Mouse (Mus musculus) ES-E14 (cell line): Measurements from ENCODE around the gene Bsn. TPM values are rescaled to one million over a fixed set of nuclear protein-coding genes. Genes with fewer than 3 reads are reported as not detected.
A peak's percentile ranks its signal among the peaks of the same experiment; 100 is the strongest.

Source experiments
- DNase-seq: peaks from one replicate; pipeline ENCODE4 v3.0.0-alpha.2; 2013; ENCODE audit warnings: low read depth, low spot score
- H3K27ac ChIP-seq: 2 replicates; pipeline ENCODE4 v1.5.1; 2012; ENCODE audit warnings: low read depth, mild to moderate bottlenecking, low read length, moderate library complexity, mixed read lengths; ENCODE audit not compliant: poor library complexity, insufficient read depth, severe bottlenecking
- H3K36me3 ChIP-seq: 2 replicates; pipeline ENCODE4 v1.6.1; 2012; ENCODE audit warnings: mild to moderate bottlenecking, low read length, moderate library complexity, mixed read lengths; ENCODE audit not compliant: control insufficient read depth, poor library complexity, insufficient read depth, severe bottlenecking
- H3K4me1 ChIP-seq, 2 experiments: fragments of 150-350 bp in 1 of 2; sonication (generic) in 1 of 2; 2 replicates each; pipeline ENCODE4 v1.6.1; 2012; ENCODE audit warnings: low read length in 2 of 2, mild to moderate bottlenecking in 1 of 2, mixed read lengths in 1 of 2; ENCODE audit not compliant: control insufficient read depth in 2 of 2, insufficient read depth in 2 of 2, poor library complexity in 1 of 2
- H3K4me3 ChIP-seq, 2 experiments: fragments of 150-350 bp in 1 of 2; sonication (generic) in 1 of 2; 2 replicates each; pipeline ENCODE4 v1.5.1; 2012; ENCODE audit warnings: low read length in 2 of 2, low read depth in 1 of 2, mild to moderate bottlenecking in 1 of 2, mixed read lengths in 1 of 2; ENCODE audit not compliant: insufficient read depth in 1 of 2, poor library complexity in 1 of 2, severe bottlenecking in 1 of 2
- H3K9ac ChIP-seq: 2 replicates; pipeline ENCODE4 v1.6.1; 2012; ENCODE audit warnings: low read depth, mild to moderate bottlenecking, low read length, mixed read lengths; ENCODE audit not compliant: poor library complexity, insufficient read depth, severe bottlenecking
- H3K9me3 ChIP-seq: fragments of 150-350 bp; sonication (generic); 2 replicates; pipeline ENCODE4 v1.6.1; 2012; ENCODE audit warnings: low read depth, mild to moderate bottlenecking, low read length; ENCODE audit not compliant: control insufficient read depth, insufficient read depth
- CHD2 ChIP-seq: IDR thresholded peaks from 2 replicates; pipeline ENCODE4 v1.6.1; 2014; ENCODE audit warnings: mild to moderate bottlenecking, low read depth, low read length, inconsistent platforms
- HCFC1 ChIP-seq: IDR thresholded peaks from 2 replicates; pipeline ENCODE4 v1.6.1; 2012; ENCODE audit warnings: low read length, inconsistent platforms, borderline replicate concordance; ENCODE audit not compliant: insufficient read depth
- MAFK ChIP-seq: IDR thresholded peaks from 2 replicates; pipeline ENCODE4 v1.6.1; 2014; ENCODE audit warnings: mild to moderate bottlenecking, low read depth, low read length, inconsistent platforms; ENCODE audit not compliant: insufficient read depth
- ZC3H11A ChIP-seq: IDR thresholded peaks from 2 replicates; pipeline ENCODE4 v1.6.1; 2012; ENCODE audit warnings: low read depth, mild to moderate bottlenecking, inconsistent platforms, low read length, borderline replicate concordance
- ZNF384 ChIP-seq: IDR thresholded peaks from 2 replicates; pipeline ENCODE4 v1.6.1; 2012; ENCODE audit warnings: low read depth, low read length, inconsistent platforms
- in situ Hi-C, 2 experiments: fragments of 600-800 bp; cut with MboI; formaldehyde crosslinking; loops; one replicate each; pipeline ENCODE4 v1.15.1; 2025; ENCODE audit warnings: low sequenced_read_pairs in 2 of 2, inconsistent platforms in 1 of 2; ENCODE audit not compliant: unreplicated experiment in 2 of 2
- total RNA-seq: library from RNA; depleted of rRNA; stranded (reverse); fragments of 300-350 nt; gene quantifications from 2 replicates; pipeline ENCODE4 v1.2.3, GENCODE M21; 2012

Bsn gene
- total RNA-seq, 1 experiment: 0.45 TPM

- no peaks in the 10 kb centered on the region for H3K36me3 ChIP-seq
- no peak overlapping the region for H3K27ac ChIP-seq
- TF ChIP-seq ZC3H11A (no peak), ZNF384 (no peak), MAFK (no peak), CHD2 (no peak), HCFC1 (no peak)
- H3K9ac ChIP-seq: no peak overlapping the region
- H3K4me3 ChIP-seq: no peak overlapping the region
- H3K9me3 ChIP-seq: no peaks in the 10 kb centered on the region
- in situ Hi-C loops: no loop called here
- peaks cover 0 to under 1% of the 10 kb centered on the region in 2 experiments; a peak in 1 of 4 replicates for H3K4me1 ChIP-seq
- DNase-seq: no peak
These were observed 61.9 kb downstream of the Bsn start for GRCm38 (mm10) chr9:108128248-108128647.

- Histone ChIP-seq H3K9me3 (no peaks in the 10 kb centered on the region), H3K4me3 (no peak overlapping the region), H3K9ac (no peak overlapping the region), H3K4me1 (no peaks in the 10 kb centered on the region), H3K36me3 (no peaks in the 10 kb centered on the region), H3K27ac (no peak overlapping the region)
- in situ Hi-C loops: no loop called here
- no peak for TF ChIP-seq HCFC1
- TF ChIP-seq MAFK: no peak
- no peak for TF ChIP-seq ZNF384
- TF ChIP-seq CHD2: no peak
- TF ChIP-seq ZC3H11A: no peak
- no peak for DNase-seq
These were observed 63.6 kb downstream of the Bsn start for GRCm38 (mm10) chr9:108126436-108127180.

GRCm38 (mm10) chr9:108125731-108126130 lies 64.5 kb downstream of the Bsn start:
- in situ Hi-C loops: no loop called here
- no peaks in the 10 kb centered on the region for H3K9me3 ChIP-seq
- TF ChIP-seq MAFK: no peak
- no peak for TF ChIP-seq ZNF384
- no peak for TF ChIP-seq ZC3H11A
- no peak for TF ChIP-seq HCFC1
- no peak for TF ChIP-seq CHD2
- H3K4me1 ChIP-seq: no peaks in the 10 kb centered on the region
- no peaks in the 10 kb centered on the region for H3K36me3 ChIP-seq
- H3K9ac ChIP-seq: no peak overlapping the region
- peak overlapping the region in 1 of 2 experiments; percentile 50; a peak in 2 of 4 replicates for H3K4me3 ChIP-seq
- no peak overlapping the region for H3K27ac ChIP-seq
- DNase-seq: no peak

GRCm38 (mm10) chr9:108123916-108124315 lies 66.3 kb downstream of the Bsn start:
- in situ Hi-C loops: no loop called here
- Histone ChIP-seq H3K4me1 (0 out of 4 replicates have a peak, but pooled peaks cover 0 to 1% of the 10 kb centered on the region in 2 experiments), H3K27ac (no peak overlapping the region), H3K4me3 (no peak overlapping the region), H3K9ac (no peak overlapping the region), H3K9me3 (no peaks in the 10 kb centered on the region), H3K36me3 (no peaks in the 10 kb centered on the region)
- no peak for DNase-seq
- TF ChIP-seq MAFK: no peak
- TF ChIP-seq ZNF384: no peak
